Mouse (Mus musculus) intestine, embryonic 15.5 days (tissue): ENCODE measurements at regions not wholly inside any gene's neighbourhood (a gene's known extent, or its start where the extent isn't known, plus 50 kb on each side); places are given as distances from the start of the nearest gene placed in this dataset.

Experiments used
- ATAC-seq: fragments of 200-750 bp; cut with Nextera tagmentation; 2 replicates; pipeline ENCODE4 v1.8.0; 2017; ENCODE audit warnings: moderate TSS enrichment, moderate library complexity
- H3K27ac ChIP-seq: fragments of 300-500 bp; sonication (generic); 2 replicates; pipeline ENCODE4 v1.5.1; 2015; ENCODE audit warnings: mild to moderate bottlenecking, inconsistent platforms
- H3K27me3 ChIP-seq: fragments of 300-500 bp; sonication (generic); replicated peaks from 2 replicates; pipeline ENCODE4 v1.6.1; 2015; ENCODE audit warnings: inconsistent platforms
- H3K36me3 ChIP-seq: fragments of 300-500 bp; sonication (generic); 2 replicates; pipeline ENCODE4 v1.6.1; 2015; ENCODE audit warnings: inconsistent platforms
- H3K4me1 ChIP-seq: fragments of 300-500 bp; sonication (generic); replicated peaks from 2 replicates; pipeline ENCODE4 v1.6.1; 2015; ENCODE audit warnings: inconsistent platforms
- H3K4me2 ChIP-seq: fragments of 300-500 bp; sonication (generic); replicated peaks from 2 replicates; pipeline ENCODE4 v1.6.1; 2015; ENCODE audit warnings: mild to moderate bottlenecking, inconsistent platforms
- H3K4me3 ChIP-seq: fragments of 300-500 bp; sonication (generic); replicated peaks from 2 replicates; pipeline ENCODE4 v1.5.1; 2015; ENCODE audit warnings: inconsistent platforms
- H3K9ac ChIP-seq: fragments of 300-500 bp; sonication (generic); 2 replicates; pipeline ENCODE4 v1.6.1; 2015; ENCODE audit warnings: inconsistent platforms
- H3K9me3 ChIP-seq: fragments of 300-500 bp; sonication (generic); 2 replicates; pipeline ENCODE4 v1.6.1; 2016; ENCODE audit warnings: inconsistent platforms
- WGBS: fragments of 180-500 bp; shearing (Covaris S2); methylation state at CpG from one replicate; pipeline ENCODE4 v1.1.7; 2015; 5-methylcytosine and 5-hydroxymethylcytosine counted together

DNA sequence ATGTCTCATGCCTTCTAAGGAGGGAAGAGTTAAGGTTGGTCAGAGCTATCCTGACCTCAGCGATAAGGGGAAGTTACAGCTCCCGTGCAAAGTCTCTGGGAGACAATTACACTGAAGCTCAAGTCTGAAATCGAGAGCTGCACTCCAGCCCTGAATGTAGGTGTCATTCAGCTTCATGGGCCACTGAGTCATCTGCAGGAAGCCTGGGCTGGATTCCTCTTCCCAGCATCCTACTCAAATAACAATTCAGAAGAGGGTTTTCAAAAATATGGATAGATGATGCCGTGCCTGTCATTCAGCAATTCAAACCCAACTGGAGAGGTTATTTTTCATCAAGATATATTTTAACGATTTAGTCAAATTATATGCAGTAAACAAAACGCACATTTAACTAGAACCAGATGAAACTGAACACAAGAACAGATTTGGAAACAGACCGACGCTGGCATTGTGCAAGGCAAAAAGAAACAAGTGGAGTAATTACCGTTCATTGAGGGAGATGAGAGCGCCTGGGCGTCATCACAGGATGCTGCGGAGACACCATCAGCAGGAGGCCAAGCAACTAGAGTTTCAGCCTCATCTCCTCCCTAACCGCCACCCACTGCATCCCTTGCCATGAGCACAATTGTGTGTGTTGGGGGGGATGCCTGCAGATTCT, 57.8 kb upstream of the Cfap46 start:
- H3K9ac ChIP-seq: no peak overlapping the region
- 63% methylated on average over 13 of the region's 13 CpGs for WGBS
- H3K36me3 ChIP-seq: no peaks in the 10 kb centered on the region
- no peak for ATAC-seq
- no peaks in the 10 kb centered on the region for H3K27me3 ChIP-seq
- no peak overlapping the region for H3K4me3 ChIP-seq
- no peaks in the 10 kb centered on the region for H3K4me1 ChIP-seq
- no peaks in the 10 kb centered on the region for H3K9me3 ChIP-seq
- no peak overlapping the region for H3K4me2 ChIP-seq
- H3K27ac ChIP-seq: no peak overlapping the region

DNA sequence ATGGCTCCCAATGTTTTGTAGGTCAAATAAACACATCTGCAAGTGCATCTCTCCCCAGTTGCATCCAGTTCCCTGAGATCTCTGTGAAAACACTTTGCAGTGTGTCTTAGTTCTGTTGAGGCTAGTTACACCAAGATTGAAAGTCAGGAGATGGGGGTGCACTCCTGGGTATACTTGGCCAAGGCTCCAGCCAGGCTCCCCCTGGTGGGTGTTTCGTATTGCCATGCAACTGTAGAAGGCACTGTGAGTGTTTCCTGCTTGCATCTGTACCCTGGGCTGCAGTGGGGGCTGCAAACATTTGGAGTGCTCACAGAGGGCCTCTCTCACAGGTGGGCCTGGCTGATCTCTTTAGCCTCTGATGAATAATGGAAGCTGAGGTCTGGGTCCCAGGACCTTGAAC, 63.2 kb upstream of the Cfap46 start:
- H3K4me1 ChIP-seq: no peaks in the 10 kb centered on the region
- H3K9me3 ChIP-seq: no peaks in the 10 kb centered on the region
- H3K4me2 ChIP-seq: no peak overlapping the region
- 29% methylated on average over 1 of the region's 1 CpGs for WGBS
- no peak overlapping the region for H3K9ac ChIP-seq
- H3K27me3 ChIP-seq: no peaks in the 10 kb centered on the region
- no peaks in the 10 kb centered on the region for H3K36me3 ChIP-seq
- ATAC-seq: no peak
- H3K4me3 ChIP-seq: no peak overlapping the region
- no peak overlapping the region for H3K27ac ChIP-seq

DNA sequence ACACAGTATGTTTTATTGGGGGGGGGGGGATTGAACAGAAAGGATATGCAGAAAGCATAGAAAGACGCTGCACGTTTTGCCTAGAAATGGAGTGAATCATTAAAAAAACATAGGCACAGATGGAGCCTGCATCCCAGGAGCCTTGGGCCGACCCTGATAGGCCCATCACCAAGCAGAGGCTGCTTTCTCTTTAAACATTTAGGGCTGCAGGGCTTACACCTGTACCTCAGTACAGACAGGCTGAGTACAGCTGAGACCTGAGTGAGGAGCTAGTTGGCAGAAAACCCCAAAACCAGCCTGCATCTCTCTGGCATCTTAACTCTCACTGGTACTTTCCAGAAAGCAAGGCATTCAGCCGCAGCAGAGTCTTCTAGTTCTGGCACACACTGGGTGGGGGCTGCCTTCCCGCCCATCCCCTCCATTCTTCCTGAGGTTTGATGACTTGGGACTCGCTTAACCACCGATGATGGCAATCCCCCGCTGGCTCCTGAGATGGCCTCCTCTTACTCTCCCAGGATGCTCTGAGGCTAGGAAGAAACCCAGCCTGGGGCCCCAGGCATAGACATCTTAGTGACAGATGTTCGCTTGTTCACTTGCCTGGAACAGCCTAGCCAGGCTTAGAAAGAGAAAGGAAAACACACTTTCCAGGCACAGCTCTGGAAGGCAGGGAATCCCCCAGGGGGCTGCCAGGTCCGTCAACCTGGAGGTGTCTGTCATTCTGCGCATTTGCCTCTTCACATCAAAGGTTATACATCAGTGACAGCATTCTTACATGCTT, 63.9 kb upstream of the Cfap46 start:
- 81% methylated on average over 11 of the region's 11 CpGs for WGBS
- Histone ChIP-seq H3K27ac (no peak overlapping the region), H3K4me1 (no peaks in the 10 kb centered on the region), H3K27me3 (no peaks in the 10 kb centered on the region), H3K9me3 (no peaks in the 10 kb centered on the region), H3K36me3 (no peaks in the 10 kb centered on the region), H3K4me2 (no peak overlapping the region), H3K4me3 (no peak overlapping the region), H3K9ac (no peak overlapping the region)
- no peak for ATAC-seq

DNA sequence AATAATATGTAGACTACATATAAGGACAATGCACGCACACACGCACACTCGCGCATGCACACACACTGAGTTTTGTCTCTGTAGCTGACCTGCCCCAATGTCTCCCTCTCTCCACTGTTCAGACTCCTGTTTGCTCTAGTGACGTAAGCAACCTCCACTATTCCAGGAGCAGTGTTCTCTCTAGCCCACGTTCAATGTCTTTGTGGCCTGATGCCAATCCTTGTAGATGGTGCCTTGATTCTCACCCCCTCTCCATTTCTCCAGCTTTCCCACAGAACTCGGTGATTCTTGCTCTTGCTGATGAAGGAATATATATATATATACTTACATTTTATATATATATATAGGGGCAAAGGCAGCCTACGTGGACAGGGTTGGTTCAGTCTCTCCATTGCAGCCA, 71.4 kb upstream of the Cfap46 start:
- ATAC-seq: no peak
- Histone ChIP-seq H3K27me3 (no peaks in the 10 kb centered on the region), H3K9ac (no peak overlapping the region), H3K9me3 (no peaks in the 10 kb centered on the region), H3K4me3 (no peak overlapping the region), H3K4me2 (no peak overlapping the region), H3K36me3 (no peaks in the 10 kb centered on the region), H3K4me1 (no peaks in the 10 kb centered on the region), H3K27ac (no peak overlapping the region)
- 92% methylated on average over 8 of the region's 8 CpGs for WGBS

DNA sequence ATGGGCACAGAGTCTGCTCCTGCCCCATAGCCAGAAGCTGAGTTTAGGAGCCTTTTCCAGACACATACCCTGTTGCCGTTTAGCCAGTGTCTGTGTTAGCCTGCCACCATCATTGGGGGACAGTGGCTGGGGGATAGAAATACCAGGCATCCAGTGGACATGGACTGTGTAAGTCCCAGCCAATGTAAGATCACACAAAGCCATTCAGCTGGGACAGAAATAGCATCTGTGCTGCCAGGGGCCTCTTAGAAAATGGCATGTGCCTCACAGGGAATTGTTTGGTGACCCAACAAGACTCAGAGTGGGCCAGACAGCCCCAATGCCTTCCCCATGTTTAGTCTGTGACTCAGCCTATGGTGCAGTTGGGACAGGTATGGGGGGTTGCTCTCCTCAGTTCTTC, 71.5 kb upstream of the Adgra1 start:
- Histone ChIP-seq H3K4me3 (no peak overlapping the region), H3K4me1 (no peaks in the 10 kb centered on the region), H3K9ac (no peak overlapping the region), H3K4me2 (no peak overlapping the region), H3K27ac (no peak overlapping the region), H3K27me3 (no peaks in the 10 kb centered on the region), H3K9me3 (no peaks in the 10 kb centered on the region), H3K36me3 (no peaks in the 10 kb centered on the region)
- 73% methylated on average over 1 of the region's 1 CpGs for WGBS
- ATAC-seq: no peak

DNA sequence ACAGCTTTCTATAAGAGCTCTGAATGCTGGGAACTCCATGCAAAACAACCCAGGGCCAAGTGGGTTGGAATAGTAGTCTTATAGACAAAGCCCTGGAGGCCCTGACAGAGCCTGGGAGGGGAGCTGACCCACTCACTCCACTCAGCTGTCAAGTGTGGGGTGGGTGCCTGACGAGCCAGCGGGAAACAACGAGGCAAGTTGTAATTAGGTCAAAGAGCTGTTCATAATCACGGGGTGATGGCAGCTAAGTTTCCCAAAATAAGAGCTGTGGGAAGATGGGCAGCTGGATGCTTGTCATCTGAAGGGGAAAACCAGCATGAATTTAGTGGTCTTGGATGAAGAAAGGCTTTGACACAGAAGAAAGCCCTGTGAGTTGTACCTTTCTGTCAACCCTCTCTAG, 70.7 kb upstream of the Adgra1 start:
- no peak for ATAC-seq
- Histone ChIP-seq H3K4me3 (no peak overlapping the region), H3K36me3 (no peaks in the 10 kb centered on the region), H3K27me3 (no peaks in the 10 kb centered on the region), H3K4me1 (no peaks in the 10 kb centered on the region), H3K4me2 (no peak overlapping the region), H3K27ac (no peak overlapping the region), H3K9ac (no peak overlapping the region), H3K9me3 (no peaks in the 10 kb centered on the region)
- 75% methylated on average over 4 of the region's 4 CpGs for WGBS

DNA sequence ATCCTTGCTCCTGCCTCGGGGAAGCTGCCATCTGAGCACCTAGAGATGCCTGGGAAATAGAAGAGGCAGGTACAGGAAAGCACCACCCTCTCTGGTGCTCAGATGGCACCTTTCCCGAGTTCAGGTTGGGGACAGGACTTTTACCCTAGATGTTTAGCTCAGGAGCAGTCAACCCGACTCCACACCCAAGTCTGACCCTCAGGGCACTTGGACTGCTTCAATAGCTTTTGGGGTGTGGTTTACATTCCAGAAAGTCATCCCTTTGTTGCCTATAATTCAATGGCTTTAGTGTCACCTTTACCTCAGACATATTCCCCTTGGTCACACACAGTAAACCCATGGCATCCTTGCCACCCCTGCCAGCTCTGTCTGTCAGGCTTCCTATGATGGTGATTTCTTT, 67.7 kb upstream of the Adgra1 start:
- Histone ChIP-seq H3K9me3 (no peaks in the 10 kb centered on the region), H3K4me3 (no peak overlapping the region), H3K4me2 (no peak overlapping the region), H3K4me1 (no peaks in the 10 kb centered on the region), H3K27me3 (no peaks in the 10 kb centered on the region), H3K9ac (no peak overlapping the region), H3K27ac (no peak overlapping the region), H3K36me3 (no peaks in the 10 kb centered on the region)
- WGBS: 54% methylated on average over 3 of the region's 3 CpGs
- no peak for ATAC-seq

DNA sequence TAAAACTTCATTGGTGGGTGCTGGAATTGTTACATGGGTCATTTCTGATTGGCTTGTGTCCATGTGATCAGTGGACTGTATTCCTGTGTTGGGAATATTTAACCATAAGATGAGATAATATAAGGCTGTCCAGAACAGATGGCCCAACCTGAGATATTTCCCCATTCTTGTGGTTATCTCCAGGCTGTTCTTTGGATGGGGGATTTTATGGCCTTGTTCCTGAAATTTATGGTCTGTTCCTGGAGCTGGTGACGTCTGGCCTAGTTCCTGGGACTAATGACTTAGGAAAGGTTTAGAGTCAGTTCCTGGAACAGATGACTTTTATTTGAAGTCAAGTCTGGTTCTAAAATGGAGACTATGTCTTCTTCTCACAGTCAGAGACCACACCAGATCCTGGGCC, 64.8 kb upstream of the Adgra1 start:
- 45% methylated on average over 1 of the region's 1 CpGs for WGBS
- H3K4me3 ChIP-seq: no peak overlapping the region
- H3K27me3 ChIP-seq: no peaks in the 10 kb centered on the region
- no peak overlapping the region for H3K27ac ChIP-seq
- H3K36me3 ChIP-seq: no peaks in the 10 kb centered on the region
- no peak overlapping the region for H3K9ac ChIP-seq
- H3K4me2 ChIP-seq: no peak overlapping the region
- no peaks in the 10 kb centered on the region for H3K4me1 ChIP-seq
- peak; percentile 49 for ATAC-seq
- no peaks in the 10 kb centered on the region for H3K9me3 ChIP-seq

DNA sequence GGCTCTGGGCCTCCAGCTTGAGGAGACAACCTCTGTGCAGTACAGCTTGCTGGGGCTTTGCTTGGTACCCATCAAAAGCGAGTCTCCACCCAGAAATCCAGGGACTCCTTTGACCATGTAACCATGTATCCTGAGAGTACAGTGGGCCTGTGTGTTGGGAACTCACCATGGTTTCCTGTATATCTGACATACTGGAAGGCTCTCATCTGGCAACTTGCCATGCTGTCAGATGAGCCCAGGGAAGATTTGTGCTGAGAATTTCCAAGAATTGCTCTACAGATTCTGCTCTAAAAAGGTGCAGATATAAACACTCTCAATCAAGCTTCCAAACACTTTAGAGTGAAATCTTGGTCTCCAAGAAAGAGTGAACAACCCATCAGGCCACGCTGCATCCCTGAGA, 56.7 kb upstream of the Adgra1 start:
- H3K9me3 ChIP-seq: no peaks in the 10 kb centered on the region
- H3K4me1 ChIP-seq: no peaks in the 10 kb centered on the region
- no peaks in the 10 kb centered on the region for H3K27me3 ChIP-seq
- no peak overlapping the region for H3K4me3 ChIP-seq
- H3K36me3 ChIP-seq: no peaks in the 10 kb centered on the region
- no peak overlapping the region for H3K9ac ChIP-seq
- H3K4me2 ChIP-seq: no peak overlapping the region
- no peak overlapping the region for H3K27ac ChIP-seq
- ATAC-seq: no peak
- 59% methylated on average over 2 of the region's 2 CpGs for WGBS

DNA sequence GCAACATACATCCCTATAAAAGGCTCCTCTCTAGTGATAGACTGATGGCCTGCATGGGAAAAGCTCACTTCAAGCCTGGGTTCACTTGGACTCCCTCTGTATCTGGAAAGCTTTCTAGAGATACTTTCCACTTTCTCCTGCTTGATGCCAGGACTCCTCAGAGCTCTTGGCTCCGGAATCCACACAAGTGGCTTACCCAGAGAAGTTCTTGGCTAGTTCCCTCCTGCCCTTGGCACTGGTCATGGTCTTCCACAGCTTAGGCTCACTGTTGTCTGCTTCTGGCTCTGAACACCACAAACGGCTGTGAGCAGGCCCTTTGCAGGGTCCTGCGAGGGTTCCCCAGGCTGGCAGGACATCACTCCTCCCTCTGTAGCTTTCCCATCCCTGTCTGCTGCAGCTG, 54.1 kb upstream of the Adgra1 start:
- Histone ChIP-seq H3K9me3 (no peaks in the 10 kb centered on the region), H3K4me1 (no peaks in the 10 kb centered on the region), H3K9ac (no peak overlapping the region), H3K27me3 (no peaks in the 10 kb centered on the region), H3K4me2 (no peak overlapping the region), H3K36me3 (no peaks in the 10 kb centered on the region), H3K4me3 (no peak overlapping the region), H3K27ac (no peak overlapping the region)
- ATAC-seq: no peak
- WGBS: 84% methylated on average over 3 of the region's 3 CpGs

DNA sequence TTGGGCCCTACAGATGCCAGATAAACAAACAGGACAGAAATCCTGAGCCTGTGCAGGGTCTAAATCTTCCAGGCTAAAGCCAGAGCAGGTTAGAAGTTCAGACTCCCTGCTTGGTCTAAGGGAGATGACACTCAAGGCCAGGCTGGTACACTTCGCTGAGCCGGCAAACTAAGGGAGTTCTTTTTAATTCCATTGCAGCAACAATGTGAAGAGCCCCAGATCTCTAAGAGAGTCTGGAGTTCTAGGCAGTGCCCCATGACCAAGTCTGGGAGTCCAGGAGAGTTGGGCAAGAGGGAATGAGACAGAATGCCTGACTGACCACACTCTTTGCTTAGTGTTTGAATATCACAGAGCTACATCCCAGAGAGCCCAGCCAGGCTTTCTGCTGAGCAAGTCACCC, 52.5 kb upstream of the Adgra1 start:
- Histone ChIP-seq H3K4me3 (no peak overlapping the region), H3K4me1 (no peaks in the 10 kb centered on the region), H3K4me2 (no peak overlapping the region), H3K36me3 (no peaks in the 10 kb centered on the region), H3K27ac (no peak overlapping the region), H3K9ac (no peak overlapping the region), H3K9me3 (no peaks in the 10 kb centered on the region), H3K27me3 (no peaks in the 10 kb centered on the region)
- no peak for ATAC-seq
- 62% methylated on average over 2 of the region's 2 CpGs for WGBS
